In the genomic region with DNA sequence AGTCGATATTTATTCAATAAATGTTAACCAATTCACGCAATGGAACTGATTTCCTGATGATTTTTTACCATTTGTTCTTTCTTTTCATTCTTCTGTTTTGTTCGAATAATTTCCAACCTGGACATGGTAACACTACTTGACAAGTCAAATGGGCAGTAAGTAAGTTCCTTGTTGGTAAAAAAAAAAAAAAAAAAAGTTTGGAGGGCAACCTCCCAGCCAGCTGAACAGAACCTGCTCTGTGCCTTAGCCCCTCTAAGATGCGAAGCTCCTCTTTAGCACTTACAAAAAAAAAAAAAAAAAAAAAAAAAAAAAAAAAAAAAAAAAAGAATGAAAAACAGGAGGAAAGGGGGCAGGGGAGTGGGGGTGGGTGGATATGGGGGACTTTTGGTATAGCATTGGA, we compare ENCODE assay signal across 15 mouse cellular contexts.
DNase-seq lines count a peak whose midpoint lies in the region; ATAC-seq and TF ChIP-seq lines count a peak whose summit lies in the region.
"Had no signal": no experiment of that assay in that cellular context is flagged by ENCODE, and none has a peak within 500 bp of the region (broad histone marks: within the 10 kb centered on the region; RNA-seq: fewer than 3 reads in every experiment).

No protein-coding gene starts in this region.

- ATAC-seq in neural tube, embryonic 11.5 days (ENCODE audit: insufficient read depth, low FRiP score, low TSS enrichment), result no peak
- 0 out of 2 replicates have a peak, but pooled peaks have one; percentile 31 for ATAC-seq in forebrain, embryonic 16.5 days
- ATAC-seq in midbrain, embryonic 12.5 days (ENCODE audit: low FRiP score, low read depth), result no peak
- ATAC-seq: intestine, embryonic 15.5 days had no signal

- H3K9ac ChIP-seq in neural tube, embryonic 11.5 days (ENCODE audit: low read length), result no peak overlapping the region
- H3K9ac ChIP-seq in forebrain, embryonic 16.5 days (replicated peaks; ENCODE audit: low read depth, low read length), result no peak overlapping the region
- H3K9ac ChIP-seq in midbrain, embryonic 12.5 days (replicated peaks), result no peak overlapping the region
- H3K9ac ChIP-seq: intestine, embryonic 15.5 days; liver, embryonic 15.5 days had no signal

- peak overlapping the region; percentile 19; the same call in 1 of the 2 replicates for H3K4me2 ChIP-seq in neural tube, embryonic 11.5 days (ENCODE audit: low read depth)
- peak overlapping the region; percentile 42 for H3K4me2 ChIP-seq in forebrain, embryonic 16.5 days (ENCODE audit: low read length)
- H3K4me2 ChIP-seq in midbrain, embryonic 12.5 days (replicated peaks), result peak overlapping the region; percentile 41
- H3K4me2 ChIP-seq: intestine, embryonic 15.5 days; liver, embryonic 15.5 days had no signal

- no peak for TF ChIP-seq POLR2A in lung, adult 2 months (IDR thresholded peaks at IDR 0.05; ENCODE audit: borderline replicate concordance, extremely low read depth, low read depth, low read length)

- 23% methylated on average over 4 of the region's 4 CpGs for WGBS in neural tube, embryonic 11.5 days
- 17% methylated on average over 4 of the region's 4 CpGs for WGBS in forebrain, embryonic 16.5 days
- WGBS in midbrain, embryonic 12.5 days, result 17% methylated on average over 4 of the region's 4 CpGs
- WGBS in lung, adult 2 months, result 25% methylated on average over 4 of the region's 4 CpGs

- TF ChIP-seq CTCF in lung, adult 2 months (IDR thresholded peaks at IDR 0.05; ENCODE audit: insufficient read depth, low read length), result no peak

- no peaks in the 10 kb centered on the region for H3K36me3 ChIP-seq in neural tube, embryonic 11.5 days (ENCODE audit: control insufficient read depth, insufficient read depth, low read length)
- H3K36me3 ChIP-seq in forebrain, embryonic 16.5 days (ENCODE audit: control insufficient read depth, insufficient read depth), result no peaks in the 10 kb centered on the region
- no peaks in the 10 kb centered on the region for H3K36me3 ChIP-seq in midbrain, embryonic 12.5 days
- H3K36me3 ChIP-seq: intestine, embryonic 15.5 days; liver, embryonic 15.5 days had no signal

- peaks cover 2% of the 10 kb centered on the region; the same call in 1 of the 2 replicates for H3K4me1 ChIP-seq in neural tube, embryonic 11.5 days (ENCODE audit: control insufficient read depth, insufficient read depth, low read length)
- H3K4me1 ChIP-seq in forebrain, embryonic 16.5 days (replicated peaks; ENCODE audit: control insufficient read depth, insufficient read depth, low read length), result peaks cover 6% of the 10 kb centered on the region
- H3K4me1 ChIP-seq in midbrain, embryonic 12.5 days, result 0 out of 2 replicates have a peak, but pooled peaks cover 10% of the 10 kb centered on the region
- H3K4me1 ChIP-seq in lung, adult 2 months (ENCODE audit: control insufficient read depth, insufficient read depth, low read length), result no peaks in the 10 kb centered on the region
- H3K4me1 ChIP-seq: intestine, embryonic 15.5 days; liver, embryonic 15.5 days had no signal

- H3K4me3 ChIP-seq in neural tube, embryonic 11.5 days (ENCODE audit: low read depth, low read length), result no peak overlapping the region
- H3K4me3 ChIP-seq in forebrain, embryonic 16.5 days (replicated peaks; ENCODE audit: low read length), result peak overlapping the region; percentile 23
- H3K4me3 ChIP-seq in midbrain, embryonic 12.5 days, result peak overlapping the region; percentile 12; the same call in 1 of the 2 replicates
- no peak overlapping the region for H3K4me3 ChIP-seq in lung, adult 2 months (replicated peaks; ENCODE audit: extremely low read depth, low read depth, low read length)
- H3K4me3 ChIP-seq: intestine, embryonic 15.5 days; liver, embryonic 15.5 days had no signal

- DNase-seq in neural tube, embryonic 11.5 days (ENCODE audit: low spot score), result no peak
- no peak for DNase-seq in neural tube, embryonic 10.5 days (ENCODE audit: extremely low spot score, low spot score)
- no peak for DNase-seq in kidney, adult 11 months
- DNase-seq in lung, adult 2 months, result no peak
- no peak for DNase-seq in spleen, postnatal 14 days (ENCODE audit: low spot score in 2 of 2)
- DNase-seq: adrenal gland, postnatal 36 days; cerebellum, adult 18-20 months; gastrocnemius, postnatal 36 days; left cerebral cortex, postnatal 4 days; thymus, postnatal 4 days had no signal

- 0 out of 2 replicates have a peak, but pooled peaks cover 4% of the 10 kb centered on the region for H3K9me3 ChIP-seq in neural tube, embryonic 11.5 days (ENCODE audit: control insufficient read depth, low read length)
- peaks cover 4% of the 10 kb centered on the region; the same call in 1 of the 2 replicates for H3K9me3 ChIP-seq in forebrain, embryonic 16.5 days (ENCODE audit: control insufficient read depth, low read length)
- H3K9me3 ChIP-seq in midbrain, embryonic 12.5 days, result no peaks in the 10 kb centered on the region
- H3K9me3 ChIP-seq: intestine, embryonic 15.5 days; liver, embryonic 15.5 days had no signal

- H3K27me3 ChIP-seq in neural tube, embryonic 11.5 days (ENCODE audit: control insufficient read depth, insufficient read depth, low read length), result no peaks in the 10 kb centered on the region
- H3K27me3 ChIP-seq in forebrain, embryonic 16.5 days (replicated peaks; ENCODE audit: control insufficient read depth, insufficient read depth, low read length), result no peaks in the 10 kb centered on the region
- H3K27me3 ChIP-seq in midbrain, embryonic 12.5 days, result peaks cover 6% of the 10 kb centered on the region; the same call in 1 of the 2 replicates
- H3K27me3 ChIP-seq: intestine, embryonic 15.5 days had no signal

- H3K27ac ChIP-seq in neural tube, embryonic 11.5 days (ENCODE audit: low read depth, low read length), result no peak overlapping the region
- no peak overlapping the region for H3K27ac ChIP-seq in forebrain, embryonic 16.5 days (ENCODE audit: low read length)
- H3K27ac ChIP-seq in midbrain, embryonic 12.5 days (replicated peaks), result no peak overlapping the region
- H3K27ac ChIP-seq: intestine, embryonic 15.5 days; liver, embryonic 15.5 days; macrophage had no signal

Comparison
In these comparisons a context has a peak if more than half of its experiments do, and no peak if none do; other contexts are left out.
1. H3K4me3 ChIP-seq: peak in forebrain, embryonic 16.5 days (single experiment) and midbrain, embryonic 12.5 days (single experiment); none in neural tube, embryonic 11.5 days (single experiment) and lung, adult 2 months (single experiment).
2. Peak in every context shown above with its lines, with median percentiles within 50 percentile points of each other: H3K4me2 ChIP-seq.